Mouse (Mus musculus) megakaryocyte, adult 5-6 weeks (primary cell): ENCODE results near the gene Atg16l1. TPM values are rescaled to one million over a fixed set of nuclear protein-coding genes. Genes with fewer than 3 reads are reported as not detected.

ENCODE experiments used
- ATAC-seq: 2 replicates; pipeline ENCODE4 v1.8.0; 2016; ENCODE audit warnings: mild to moderate bottlenecking, inconsistent platforms; ENCODE audit not compliant: poor library complexity, severe bottlenecking
- total RNA-seq, 2 experiments: library from RNA; stranded (forward) in 1 of 2; stranded (reverse) in 1 of 2; fragments of 153-499, 151-499 nt in 1 of 2; fragments of 221-1000, 200-1000 nt in 1 of 2; gene quantifications; 2 replicates each; pipeline versions ENCODE4 v1.2.3 to v1.2.4; 2015 to 2017

The Atg16l1 gene
- total RNA-seq, 2 experiments from 2014 or later, result 13.6 to 33.9 TPM

DNA sequence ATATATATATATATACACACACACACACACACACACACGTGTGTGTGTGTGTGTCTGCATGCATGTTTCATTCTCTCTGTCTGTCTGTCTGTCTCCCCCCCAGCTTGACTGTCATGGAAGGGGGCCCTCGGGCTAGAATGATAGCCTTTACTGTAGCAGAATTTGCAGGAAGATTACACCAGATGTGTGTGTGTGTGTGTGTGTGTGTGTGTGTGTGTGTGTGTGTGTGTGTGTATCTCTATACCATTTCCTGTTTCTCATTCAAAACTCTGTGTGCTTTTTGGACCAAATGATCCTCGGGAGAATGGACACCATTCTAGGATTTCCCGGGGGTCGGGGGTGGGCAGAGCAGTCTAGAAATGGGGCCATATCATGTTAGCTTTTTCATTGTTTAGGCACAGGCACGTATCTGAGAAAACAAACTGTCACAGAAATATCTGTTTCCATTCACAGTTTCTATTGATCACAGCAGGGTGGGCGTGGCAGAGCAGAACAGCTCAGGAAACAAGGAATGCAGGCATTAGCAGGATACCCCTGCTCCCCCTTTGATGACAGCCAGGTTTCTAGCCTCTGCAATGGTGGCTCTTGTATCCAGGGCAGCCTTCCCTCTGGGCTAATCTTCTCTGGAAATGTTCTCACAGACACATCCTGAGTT, 73.4 kb downstream of the Atg16l1 start:
- ATAC-seq, result no peak

DNA sequence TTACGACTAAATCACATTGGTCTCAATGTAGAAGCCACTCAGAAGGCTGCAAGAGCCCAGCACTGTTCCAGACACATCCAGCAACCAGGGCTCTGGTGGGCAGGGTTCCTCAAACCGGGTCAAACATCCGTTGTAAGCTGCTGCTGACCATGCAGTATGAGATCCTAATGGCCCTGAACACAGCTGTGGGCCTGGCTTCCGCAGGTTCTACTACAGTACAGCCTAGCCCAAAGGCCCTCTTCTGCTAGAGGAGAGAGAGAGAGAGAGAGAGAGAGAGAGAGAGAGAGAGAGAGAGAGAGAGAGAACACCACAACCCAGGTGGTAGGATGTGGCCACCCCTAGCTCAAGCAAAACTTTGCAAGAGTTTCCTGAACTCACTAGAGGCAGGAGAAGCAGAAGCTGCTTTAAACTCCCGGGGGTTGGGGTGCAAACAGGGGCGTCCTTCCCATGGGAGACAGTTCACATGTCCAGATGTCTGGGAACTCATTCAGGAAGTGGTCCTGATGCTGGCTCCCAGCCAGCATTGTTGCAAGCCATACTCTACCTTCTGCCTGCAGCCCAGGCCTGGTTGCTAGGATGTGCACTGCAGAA, 74.0 kb downstream of the Atg16l1 start:
- ATAC-seq, result peak; percentile 56

DNA sequence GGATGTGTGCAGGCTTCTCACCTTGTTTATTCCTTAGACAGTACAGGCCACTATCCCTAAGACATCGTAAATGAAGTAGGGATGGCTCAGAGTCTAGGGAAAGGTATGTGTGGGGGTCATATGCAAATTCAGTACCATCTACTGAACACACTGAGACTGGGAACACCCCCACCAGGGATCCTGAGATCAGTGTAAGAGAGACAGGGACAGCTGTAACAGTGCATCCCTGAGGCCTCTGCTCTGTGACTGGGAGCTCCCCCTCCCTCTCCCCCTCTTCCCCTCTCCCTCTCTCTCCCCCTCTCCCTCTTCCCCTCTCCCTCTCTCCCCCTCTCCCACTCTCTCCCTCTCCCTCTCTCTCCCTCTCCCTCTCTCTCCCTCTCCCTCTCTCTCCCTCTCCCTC, 80.8 kb downstream of the Atg16l1 start:
- no peak for ATAC-seq

DNA sequence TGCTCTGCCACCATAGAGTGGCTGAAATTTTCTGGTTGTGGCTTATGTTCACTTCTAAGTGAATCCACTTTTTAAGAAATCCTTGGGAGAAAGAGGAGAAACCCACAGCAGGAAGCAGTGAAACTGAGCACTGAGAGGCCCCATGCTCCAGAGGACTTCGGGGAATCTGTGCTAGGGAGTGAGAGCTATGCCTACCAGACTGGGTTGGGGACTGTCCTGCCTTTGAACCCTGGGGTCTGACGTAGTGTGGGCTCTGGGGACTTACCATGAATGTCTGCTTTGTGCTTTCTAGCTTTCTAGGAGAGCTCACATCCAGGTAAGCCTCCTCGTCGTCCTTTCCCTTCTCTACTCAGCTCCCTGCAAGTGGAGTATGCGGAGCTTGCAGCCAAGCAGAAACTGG, 81.3 kb downstream of the Atg16l1 start:
- ATAC-seq, result no peak

DNA sequence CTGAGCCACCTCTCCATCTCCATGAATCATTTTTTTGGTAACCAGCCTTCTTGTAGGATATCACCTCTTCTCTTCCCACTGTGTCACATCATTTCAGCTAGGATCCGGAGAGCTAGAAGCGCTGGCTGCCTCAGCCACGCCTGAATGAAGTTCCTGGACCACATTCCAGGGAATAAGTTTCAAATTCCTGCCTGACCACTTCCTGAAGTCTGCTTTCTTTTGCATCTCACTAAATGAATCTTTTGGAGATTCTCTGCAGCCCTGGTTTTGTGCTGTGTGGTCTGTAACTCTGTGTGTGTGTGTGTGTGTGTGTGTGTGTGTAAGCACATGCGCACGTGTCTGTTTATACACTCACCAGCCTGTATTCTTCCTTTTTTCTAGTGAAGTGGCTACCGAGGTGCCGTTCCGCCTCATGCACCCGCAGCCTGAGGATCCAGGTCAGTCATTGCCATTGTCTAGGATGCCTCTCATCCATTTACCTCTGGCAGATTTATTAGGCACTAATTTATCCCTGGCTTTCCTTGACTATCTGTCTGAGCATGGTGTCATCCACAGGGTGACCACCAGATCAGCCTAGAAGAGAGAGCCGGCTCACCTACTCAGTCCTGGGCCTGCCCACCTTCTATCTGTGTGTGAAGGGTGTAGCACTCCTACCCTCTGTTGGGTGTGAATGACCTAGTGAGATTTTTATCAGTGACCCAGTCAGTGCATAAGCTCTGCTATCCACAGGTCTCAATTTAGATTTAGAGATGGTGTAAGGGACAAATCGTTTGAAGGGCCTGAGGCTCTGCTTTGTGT, 84.9 kb downstream of the Atg16l1 start:
- ATAC-seq, result no peak

Other genes starting within 250 kb of the Atg16l1 start
- not detected in 2 replicates for gene Neu2, start 246.0 kb upstream of the Atg16l1 start, total RNA-seq (2015)
- not detected in 2 replicates for gene Neu2, start 246.0 kb upstream of the Atg16l1 start, total RNA-seq (2017)
- gene Ngef, start 182.0 kb upstream of the Atg16l1 start, total RNA-seq (2015), result not detected in 2 replicates
- not detected in 2 replicates for gene Ngef, start 182.0 kb upstream of the Atg16l1 start, total RNA-seq (2017)
- 99.6 and 105 TPM in 2 replicates for gene Inpp5d, start 135.6 kb upstream of the Atg16l1 start, total RNA-seq (2015)
- 88.0 and 148 TPM in 2 replicates for gene Inpp5d, start 135.6 kb upstream of the Atg16l1 start, total RNA-seq (2017)
- 0.46 and 0.85 TPM in 2 replicates for gene Sag, start 47.8 kb downstream of the Atg16l1 start, total RNA-seq (2015)
- gene Sag, start 47.8 kb downstream of the Atg16l1 start, total RNA-seq (2017), result 1.3 and 1.5 TPM in 2 replicates
- gene Dgkd, start 97.4 kb downstream of the Atg16l1 start, total RNA-seq (2015), result 52.2 and 73.5 TPM in 2 replicates
- 59.7 and 63.8 TPM in 2 replicates for gene Dgkd, start 97.4 kb downstream of the Atg16l1 start, total RNA-seq (2017)